Mouse (Mus musculus) olfactory bulb, adult 2 months (tissue): ENCODE results near the gene Lsm14a.

ENCODE experiments used
- CTCF ChIP-seq: fragments of 200-500 bp; IDR thresholded peaks from 2 replicates; pipeline ENCODE4 v1.5.1; 2012; ENCODE audit warnings: low read depth, mild to moderate bottlenecking, low read length, moderate library complexity; ENCODE audit not compliant: insufficient read depth
- POLR2A ChIP-seq: fragments of 200-500 bp; IDR thresholded peaks from 2 replicates; pipeline ENCODE4 v1.6.1; 2012; ENCODE audit warnings: mild to moderate bottlenecking, low read depth, low read length, moderate library complexity; ENCODE audit not compliant: insufficient read depth

DNA sequence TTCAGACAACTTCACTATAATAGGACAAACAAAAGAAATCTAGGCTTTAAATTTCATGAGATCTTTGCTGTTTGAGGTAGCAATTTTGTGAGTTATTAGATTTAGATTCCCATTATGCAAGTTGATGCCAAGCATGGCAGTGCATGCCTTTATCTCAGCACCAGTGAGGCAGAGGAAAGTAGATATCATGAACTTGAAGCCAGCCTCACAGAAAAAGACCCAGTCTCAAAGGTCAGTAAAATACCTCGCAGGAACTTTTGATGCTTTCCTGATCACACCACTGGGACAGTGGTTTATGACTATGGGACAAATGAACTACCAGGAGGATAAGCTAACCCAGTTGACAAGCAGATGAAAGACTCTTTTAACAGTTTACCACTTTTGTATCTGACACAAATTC is 10.3 kb downstream of the Lsm14a start:
- TF ChIP-seq POLR2A: no peak
- no peak for TF ChIP-seq CTCF
